Mouse (Mus musculus): ENCODE measurements at regions not wholly inside any gene's neighbourhood (a gene's known extent, or its start where the extent isn't known, plus 50 kb on each side); places are given as distances from the start of the nearest gene placed in this dataset.

GRCm38 (mm10) chr1:125149817-125150216 lies 285.7 kb downstream of the Actr3 start:
- DNase-seq (ENCODE audit: low read depth, low spot score): no peak

DNA sequence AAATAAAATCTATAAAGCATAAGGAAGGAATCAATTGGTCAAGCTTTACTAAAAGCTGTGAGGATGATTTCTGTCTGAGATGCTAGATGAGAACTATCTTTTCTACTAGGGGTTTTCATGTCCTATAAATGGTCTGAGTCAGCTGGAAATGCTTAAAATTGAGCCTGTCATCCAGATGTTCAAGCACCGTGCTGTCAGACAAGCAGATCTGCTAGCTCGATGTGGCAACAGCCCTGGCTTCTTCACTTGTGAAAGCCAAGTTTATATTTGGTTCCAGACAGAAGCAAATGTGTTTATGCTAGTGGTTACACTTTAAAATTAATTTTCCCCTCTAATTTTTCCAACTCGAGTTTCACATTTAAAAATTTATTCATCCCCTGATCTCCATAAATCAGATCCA lies 311.7 kb downstream of the Actr3 start:
- peak; percentile 26 for DNase-seq (ENCODE audit: low read depth, low spot score)

DNA sequence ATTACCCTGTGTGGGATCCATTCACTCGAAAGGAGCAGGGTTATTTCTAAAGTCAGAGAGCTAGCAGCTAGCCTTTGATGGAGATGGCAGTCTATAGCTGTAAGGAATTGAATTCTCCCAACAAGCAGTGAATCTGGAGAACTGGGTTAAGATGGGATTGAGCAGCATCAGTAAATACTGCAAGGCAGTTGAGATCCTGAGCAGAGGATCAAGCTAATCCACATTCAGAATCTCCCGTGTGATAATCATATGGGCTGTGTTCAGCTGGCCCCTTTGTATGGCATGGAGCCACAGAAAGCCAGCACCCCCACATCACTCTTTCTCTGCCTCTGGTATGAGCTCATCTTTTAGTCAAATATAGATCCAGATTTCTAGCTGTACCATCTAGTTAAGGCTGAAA lies 334.9 kb downstream of the Actr3 start:
- no peak for DNase-seq (ENCODE audit: low read depth, low spot score)

DNA sequence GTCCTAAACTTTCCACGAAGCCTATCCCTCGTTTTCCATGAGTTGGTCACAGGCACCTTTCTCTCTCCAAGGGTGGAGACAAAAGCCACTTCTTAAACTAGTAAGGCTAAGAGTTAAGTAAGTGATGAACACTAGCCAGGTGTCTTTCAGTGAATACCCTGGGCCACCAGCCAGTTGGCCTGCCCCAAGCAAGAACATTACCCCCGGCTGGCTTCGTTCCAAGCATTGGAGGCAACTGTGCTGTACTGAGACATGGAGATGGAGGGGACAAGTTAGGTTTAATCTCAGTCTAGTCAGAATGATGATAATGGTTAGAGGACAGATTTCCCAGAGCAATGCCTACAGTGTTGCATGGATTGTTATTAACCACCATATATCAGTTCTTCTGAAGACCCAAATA lies 350.6 kb downstream of the Actr3 start:
- no peak for DNase-seq (ENCODE audit: low read depth, low spot score)

- no peak for DNase-seq (ENCODE audit: low read depth, low spot score)
Observed at GRCm38 (mm10) chr1:125039572-125040326, 395.8 kb downstream of the Actr3 start.

- peak; percentile 11 for DNase-seq (ENCODE audit: low read depth, low spot score)
Observed at GRCm38 (mm10) chr1:125013301-125013700, 422.2 kb downstream of the Actr3 start.

DNA sequence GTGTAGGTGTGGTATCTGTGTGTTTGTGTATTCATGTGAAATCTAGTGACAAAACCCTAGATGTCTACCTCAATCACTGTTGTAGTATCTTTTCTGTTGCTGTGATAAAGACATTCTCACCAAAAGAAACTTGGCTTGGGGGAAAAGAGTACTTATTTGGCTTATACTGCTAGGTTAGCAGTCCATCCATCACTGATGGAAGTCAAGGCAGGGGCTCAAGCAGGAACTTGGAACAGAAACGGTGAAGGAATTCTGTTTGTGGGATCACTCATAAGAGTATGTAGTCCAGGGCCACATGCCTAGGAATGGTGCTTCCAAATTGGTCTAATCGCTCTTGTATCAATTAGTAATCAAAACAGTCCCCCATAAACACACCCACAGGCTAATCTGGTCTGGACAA lies 423.6 kb downstream of the Actr3 start:
- no peak for DNase-seq (ENCODE audit: low read depth, low spot score)

DNA sequence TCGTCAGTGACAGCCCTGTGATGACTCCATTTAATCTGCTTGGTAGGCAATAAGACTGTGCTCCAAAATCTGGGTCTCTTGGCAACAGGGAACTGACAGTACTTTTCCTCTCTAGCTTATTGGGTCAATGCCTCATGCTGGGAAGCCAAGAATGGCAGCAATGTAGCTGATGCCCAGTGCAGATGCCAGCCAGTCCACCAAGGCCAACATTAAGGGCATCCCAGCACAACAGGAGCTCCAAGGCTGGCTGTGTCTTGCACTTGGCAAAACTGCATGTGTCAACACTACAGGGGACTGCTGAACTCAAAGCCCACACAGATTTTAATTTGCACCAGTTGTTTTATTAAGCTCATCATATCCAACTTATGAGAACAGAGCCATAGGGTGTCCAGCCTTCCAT lies 437.9 kb downstream of the Actr3 start:
- DNase-seq (ENCODE audit: low read depth, low spot score): no peak

DNA sequence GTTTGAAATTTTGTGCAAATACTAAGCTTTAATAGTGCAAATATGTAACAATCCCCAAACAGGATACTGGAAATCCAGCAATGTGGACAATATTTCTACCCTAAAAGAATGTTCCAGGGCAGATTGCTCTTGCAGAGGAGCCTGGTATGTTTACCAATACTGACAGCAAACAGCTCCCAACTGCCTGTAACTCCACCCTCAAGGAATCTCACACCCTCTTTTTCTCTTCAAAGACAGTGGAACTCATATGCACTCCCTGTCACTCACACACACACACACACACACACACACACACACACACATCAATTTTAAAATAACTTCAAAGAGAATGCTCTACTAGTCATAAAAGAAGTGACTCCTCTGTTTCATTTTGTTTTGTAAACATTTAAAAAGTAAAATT lies 484.7 kb downstream of the Actr3 start:
- no peak for DNase-seq (ENCODE audit: low read depth, low spot score)

DNA sequence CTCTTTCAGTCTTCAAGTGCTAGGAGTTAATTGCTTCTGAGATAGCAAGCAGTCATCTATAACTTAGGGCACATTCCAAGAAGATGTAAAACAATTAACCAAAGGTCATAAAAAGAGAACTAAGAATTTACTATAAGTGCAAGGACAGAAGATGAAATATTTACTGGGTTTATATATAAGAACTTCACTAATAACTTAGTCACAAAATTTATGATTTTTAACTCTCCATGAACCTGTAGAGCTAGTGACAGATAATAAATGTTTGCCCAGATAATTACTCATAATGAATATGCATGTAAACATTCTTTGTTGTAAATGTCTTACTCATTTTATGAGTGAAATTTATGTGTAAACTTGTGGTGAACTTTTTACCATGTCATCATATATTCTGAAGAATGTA lies 531.2 kb downstream of the Actr3 start:
- no peak for DNase-seq (ENCODE audit: low read depth, low spot score)

GRCm38 (mm10) chr1:124871148-124871547 lies 564.4 kb downstream of the Actr3 start:
- DNase-seq (ENCODE audit: low read depth, low spot score): no peak

GRCm38 (mm10) chr1:124866248-124866647 lies 569.3 kb downstream of the Actr3 start:
- DNase-seq (ENCODE audit: low read depth, low spot score): no peak

DNA sequence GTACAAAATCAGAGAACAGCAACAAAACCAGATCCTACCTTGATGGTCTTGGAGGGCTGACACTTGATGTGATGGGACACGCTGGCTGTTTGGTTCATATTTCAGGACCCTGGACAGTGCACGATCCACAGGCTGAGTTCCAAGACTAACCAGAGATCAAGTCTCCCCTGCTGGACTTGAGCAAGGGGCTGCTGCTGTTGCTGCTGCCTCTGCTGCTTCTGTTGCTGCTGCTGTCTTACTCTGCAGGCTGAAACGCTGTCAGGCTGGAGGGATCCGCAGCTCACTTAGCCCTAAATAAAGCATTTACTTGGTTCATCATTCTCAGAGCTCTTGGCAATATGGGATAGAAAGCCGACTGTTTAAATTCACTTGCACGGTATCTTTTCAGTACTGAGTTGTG lies 589.8 kb downstream of the Actr3 start:
- peak; percentile 77 for DNase-seq (ENCODE audit: low read depth, low spot score)

GRCm38 (mm10) chr1:124825717-124826116 lies 609.8 kb downstream of the Actr3 start:
- DNase-seq (ENCODE audit: low read depth, low spot score): no peak

DNA sequence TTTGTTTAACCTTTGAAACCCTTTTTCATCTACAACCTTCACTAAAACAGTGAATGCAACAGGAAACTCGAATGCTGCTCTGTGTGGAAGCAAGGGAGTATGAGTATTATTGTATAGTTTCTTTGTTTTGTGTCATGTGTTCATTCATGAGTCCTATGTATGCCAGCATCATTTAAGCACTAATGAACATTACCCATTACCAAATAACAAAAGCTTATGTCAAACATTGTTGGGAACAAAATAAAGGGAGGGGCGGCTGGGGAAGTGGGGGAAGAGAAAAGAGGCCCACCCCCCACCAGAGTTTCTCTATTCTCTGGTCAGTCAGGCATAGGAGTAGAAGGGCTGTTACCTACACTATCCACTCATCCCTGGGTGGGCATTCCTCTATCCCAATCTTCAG lies 642.5 kb downstream of the Actr3 start:
- no peak for DNase-seq (ENCODE audit: low read depth, low spot score)

- DNase-seq (ENCODE audit: low read depth, low spot score): no peak
Observed at GRCm38 (mm10) chr1:124790646-124791045, 644.9 kb downstream of the Actr3 start.

- no peak for DNase-seq (ENCODE audit: low read depth, low spot score)
Observed at GRCm38 (mm10) chr1:124790130-124790529, 645.4 kb downstream of the Actr3 start.

GRCm38 (mm10) chr1:124783066-124783465 lies 652.5 kb downstream of the Actr3 start:
- no peak for DNase-seq (ENCODE audit: low read depth, low spot score)

DNA sequence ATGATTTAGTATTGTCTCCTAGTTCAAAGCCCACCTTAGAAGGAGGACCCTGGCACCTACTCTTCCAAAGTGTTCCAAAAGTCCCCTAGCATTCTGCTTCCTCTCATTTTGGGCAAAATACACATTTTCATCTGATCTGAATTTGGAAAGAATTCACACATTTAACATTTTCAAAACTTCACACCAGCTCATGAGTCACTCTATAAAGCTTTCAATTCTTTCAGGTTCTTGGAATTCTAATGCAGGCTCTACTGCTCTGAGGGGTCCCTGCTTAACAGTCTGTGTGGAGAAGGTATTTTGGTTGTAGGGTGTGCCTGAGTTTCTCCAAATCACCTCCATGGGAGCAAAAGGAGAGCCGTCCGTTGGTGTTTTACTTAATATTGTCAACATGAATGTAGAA lies 657.8 kb downstream of the Actr3 start:
- DNase-seq (ENCODE audit: low read depth, low spot score): no peak

- DNase-seq (ENCODE audit: low read depth, low spot score): no peak
Observed at GRCm38 (mm10) chr1:124756721-124757120, 678.8 kb downstream of the Actr3 start.

DNA sequence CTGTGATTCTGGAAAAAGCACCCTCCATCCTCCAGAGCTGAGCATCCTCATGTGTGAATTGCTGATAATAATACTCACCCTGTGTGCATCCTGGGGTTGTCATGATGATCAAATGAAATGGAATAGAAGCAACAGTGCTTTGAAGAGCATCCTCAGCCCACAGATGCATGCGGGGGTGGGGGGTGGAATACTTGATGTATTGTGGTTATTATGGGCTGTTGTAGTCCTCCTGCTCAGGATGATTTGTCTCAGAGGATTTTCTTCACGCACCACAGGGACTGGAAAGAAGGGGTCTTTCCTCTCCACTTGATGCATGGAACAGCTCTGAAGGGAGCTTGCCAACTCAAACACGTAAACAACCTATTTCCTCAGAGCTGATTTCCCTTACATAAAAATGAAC lies 694.4 kb upstream of the Dpp10 start:
- no peak for DNase-seq (ENCODE audit: low read depth, low spot score)

DNA sequence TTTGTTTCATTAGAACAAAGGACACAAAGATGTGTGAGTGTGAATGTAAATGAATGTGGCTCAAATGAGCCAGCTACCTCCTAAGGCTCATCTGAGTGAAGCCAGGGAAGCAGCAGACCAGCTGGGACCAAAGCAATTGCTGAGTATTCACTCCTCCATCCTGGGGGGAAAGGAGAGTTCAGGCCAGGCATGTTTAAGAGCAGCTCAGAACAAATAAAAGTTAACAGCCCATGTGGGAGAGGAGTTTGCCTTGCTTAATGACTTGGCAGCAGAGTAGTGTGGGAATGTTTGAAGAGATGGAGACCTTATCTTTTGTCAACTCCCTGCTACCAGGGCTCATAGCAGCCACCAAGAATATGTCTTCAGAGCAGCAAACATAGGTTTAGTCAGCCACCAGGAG lies 685.0 kb upstream of the Dpp10 start:
- DNase-seq (ENCODE audit: low read depth, low spot score): no peak

DNA sequence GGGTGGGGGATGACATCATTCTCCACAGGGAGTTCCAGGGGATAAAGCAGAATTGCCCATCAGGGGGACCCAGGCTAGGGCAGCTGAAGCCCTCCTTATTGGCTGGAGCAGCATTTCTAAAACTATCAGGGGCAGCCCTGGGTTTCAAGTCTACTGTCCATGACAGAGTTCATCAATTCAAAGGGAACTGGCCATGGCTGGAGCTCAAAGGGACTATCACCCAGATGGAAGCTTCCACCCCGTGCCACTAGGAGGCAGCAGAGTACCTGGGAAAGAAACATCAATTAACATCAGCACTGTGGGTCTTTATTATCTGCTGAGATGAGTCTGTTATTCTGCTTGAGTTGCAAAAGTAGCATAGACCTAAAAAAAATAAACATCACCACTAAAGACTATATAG lies 672.7 kb upstream of the Dpp10 start:
- DNase-seq (ENCODE audit: low read depth, low spot score): peak; percentile 46

GRCm38 (mm10) chr1:124706246-124706645 lies 660.9 kb upstream of the Dpp10 start:
- DNase-seq (ENCODE audit: low read depth, low spot score): no peak

Measured in forelimb bud, embryonic 11.5 days (tissue).